Mouse (Mus musculus) heart, postnatal 0 days (tissue): ENCODE data around the gene Edem2.

ENCODE experiments used
- CTCF ChIP-seq: IDR thresholded peaks from 2 replicates; pipeline ENCODE4 v1.5.1; 2016; ENCODE audit warnings: antibody characterized with exemption, control low read depth, low read depth
- EP300 ChIP-seq: IDR thresholded peaks from 2 replicates; pipeline ENCODE4 v1.6.1; 2016; ENCODE audit warnings: antibody characterized with exemption, low read depth

DNA sequence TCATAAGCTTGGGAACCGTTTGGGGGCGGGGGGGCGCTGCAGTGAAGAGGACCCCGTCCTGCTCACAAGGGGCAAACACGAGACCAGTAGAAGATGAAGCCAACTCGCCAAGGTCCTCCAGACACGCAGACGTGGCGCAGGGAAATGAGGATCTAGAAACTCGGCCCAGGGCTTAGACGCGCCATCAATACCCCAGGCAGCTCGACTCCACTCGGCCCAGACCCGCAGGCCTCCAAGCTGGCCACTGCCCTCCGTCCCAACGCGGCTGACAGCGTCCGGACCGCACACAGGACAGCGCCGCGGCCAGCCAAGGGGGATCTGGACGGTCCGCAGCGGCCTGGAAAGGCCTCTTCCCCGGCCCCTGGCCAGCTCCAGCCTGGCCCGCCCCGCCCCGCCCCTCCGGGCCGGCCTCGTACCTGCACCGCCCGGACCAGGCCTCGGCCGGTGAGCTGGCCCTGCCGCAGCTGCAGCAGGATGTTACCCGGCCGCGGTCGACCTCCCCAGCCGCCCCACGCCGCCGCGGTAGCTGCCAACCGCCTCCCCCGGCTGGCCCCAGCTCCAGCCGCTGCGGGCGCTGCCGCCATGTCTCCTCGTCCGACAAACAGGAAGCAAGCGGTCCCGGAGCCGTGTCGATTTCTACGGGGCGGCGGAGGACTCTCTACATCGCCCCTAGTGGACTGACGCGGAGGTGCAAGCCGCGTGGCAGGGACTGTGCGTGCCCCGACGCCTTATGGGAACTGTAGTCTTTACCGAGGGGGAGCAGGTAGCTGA lies 37.4 kb downstream of the Edem2 start, which contains the start of gene Trpc4ap:
- TF ChIP-seq CTCF, result peak; percentile 96
- TF ChIP-seq EP300, result no peak
